Mouse (Mus musculus) CH12.LX (cell line): ENCODE data around the gene Naa10. TPM values are rescaled to one million over a fixed set of nuclear protein-coding genes. Genes with fewer than 3 reads are reported as not detected.
A peak's percentile ranks its signal among the peaks of the same experiment; 100 is the strongest.

ENCODE experiments used
- DNase-seq: peaks from one replicate; pipeline ENCODE4 v3.0.0-alpha.2; 2013; ENCODE audit errors: extremely low read depth
- H3K27ac ChIP-seq: 2 replicates; pipeline ENCODE4 v1.5.1; 2012; ENCODE audit warnings: low read depth, mild to moderate bottlenecking, control low read depth, moderate library complexity; ENCODE audit not compliant: insufficient read depth
- H3K27me3 ChIP-seq: replicated peaks from 2 replicates; pipeline ENCODE3; 2012; ENCODE audit warnings: inconsistent platforms
- H3K36me3 ChIP-seq, 2 experiments: replicated peaks in 1 of 2; 2 replicates each; pipeline versions ENCODE3 to v1.6.1; 2012; ENCODE audit warnings: inconsistent platforms in 1 of 2, low read length in 1 of 2, mild to moderate bottlenecking in 1 of 2, mixed read lengths in 1 of 2, moderate library complexity in 1 of 2; ENCODE audit not compliant: control insufficient read depth in 1 of 2, insufficient read depth in 1 of 2
- H3K4me1 ChIP-seq, 2 experiments: 2 replicates each; pipeline ENCODE4 v1.6.1; 2012; ENCODE audit warnings: inconsistent platforms in 1 of 2, moderate library complexity in 1 of 2; ENCODE audit not compliant: insufficient read depth in 2 of 2, control insufficient read depth in 1 of 2
- H3K4me2 ChIP-seq: 2 replicates; pipeline ENCODE4 v1.6.1; 2012; ENCODE audit warnings: low read depth, mild to moderate bottlenecking, control low read depth; ENCODE audit not compliant: poor library complexity, insufficient read depth, severe bottlenecking
- H3K4me3 ChIP-seq, 3 experiments: fragments of 150-350 bp in 1 of 3; sonication (generic) in 1 of 3; replicated peaks in 1 of 3; 2 replicates each; pipeline versions ENCODE3 to v1.5.1; 2011 to 2012; ENCODE audit warnings: low read depth in 2 of 3, low read length in 2 of 3, mild to moderate bottlenecking in 2 of 3, moderate library complexity in 2 of 3, control low read depth in 1 of 3, improper control_type of control experiment in 1 of 3, inconsistent platforms in 1 of 3, mixed read lengths in 1 of 3; ENCODE audit not compliant: poor library complexity in 1 of 3
- H3K79me2 ChIP-seq: replicated peaks from 2 replicates; pipeline ENCODE4 v1.6.1; 2012; ENCODE audit warnings: mild to moderate bottlenecking, moderate library complexity; ENCODE audit not compliant: control insufficient read depth, poor library complexity, insufficient read depth, severe bottlenecking; ENCODE audit errors: extremely low read depth
- H3K9ac ChIP-seq: 2 replicates; pipeline ENCODE4 v1.6.1; 2012; ENCODE audit warnings: low read depth, mild to moderate bottlenecking, control low read depth, moderate library complexity; ENCODE audit not compliant: insufficient read depth
- H3K9me3 ChIP-seq: replicated peaks from 2 replicates; pipeline ENCODE3; 2012; ENCODE audit warnings: low read length, inconsistent platforms, mixed read lengths
- CHD2 ChIP-seq: IDR thresholded peaks from 2 replicates; pipeline ENCODE4 v1.6.1; 2011; ENCODE audit warnings: low read length, improper control_type of control experiment
- E2F4 ChIP-seq: IDR thresholded peaks from 2 replicates; pipeline ENCODE4 v1.6.1; 2011; ENCODE audit warnings: low read depth, low read length, improper control_type of control experiment; ENCODE audit not compliant: insufficient replicate concordance
- ELF1 ChIP-seq: IDR thresholded peaks from 2 replicates; pipeline ENCODE4 v1.6.1; 2014; ENCODE audit warnings: low read depth, mild to moderate bottlenecking, inconsistent platforms, low read length, improper control_type of control experiment
- EP300 ChIP-seq: IDR thresholded peaks from 2 replicates; pipeline ENCODE4 v1.6.1; 2011; ENCODE audit warnings: low read length, improper control_type of control experiment
- GABPA ChIP-seq: IDR thresholded peaks from 2 replicates; pipeline ENCODE4 v1.6.1; 2012; ENCODE audit warnings: low read depth, low read length, improper control_type of control experiment, inconsistent platforms; ENCODE audit not compliant: insufficient replicate concordance
- HCFC1 ChIP-seq: IDR thresholded peaks from 2 replicates; pipeline ENCODE4 v1.6.1; 2012; ENCODE audit warnings: low read depth, mild to moderate bottlenecking, inconsistent platforms, low read length, improper control_type of control experiment
- JUN ChIP-seq: IDR thresholded peaks from 2 replicates; pipeline ENCODE4 v1.6.1; 2011; ENCODE audit warnings: low read depth, mild to moderate bottlenecking, low read length, improper control_type of control experiment, moderate library complexity; ENCODE audit not compliant: insufficient read depth
- KAT2A ChIP-seq: IDR thresholded peaks from 2 replicates; pipeline ENCODE4 v1.6.1; 2012; ENCODE audit warnings: low read length, improper control_type of control experiment, inconsistent platforms; ENCODE audit not compliant: insufficient replicate concordance
- MAFK ChIP-seq: IDR thresholded peaks from 2 replicates; pipeline ENCODE4 v1.6.1; 2011; ENCODE audit warnings: low read length, improper control_type of control experiment; ENCODE audit not compliant: insufficient replicate concordance
- MAX ChIP-seq: IDR thresholded peaks from 2 replicates; pipeline ENCODE4 v1.6.1; 2011; ENCODE audit warnings: low read length, improper control_type of control experiment
- MEF2A ChIP-seq: IDR thresholded peaks from 2 replicates; pipeline ENCODE4 v1.6.1; 2014; ENCODE audit warnings: low read depth, mild to moderate bottlenecking, inconsistent platforms, low read length, improper control_type of control experiment, borderline replicate concordance
- MXI1 ChIP-seq: IDR thresholded peaks from 2 replicates; pipeline ENCODE4 v1.6.1; 2011; ENCODE audit warnings: mild to moderate bottlenecking, low read depth, low read length, improper control_type of control experiment
- MYC ChIP-seq: IDR thresholded peaks from 2 replicates; pipeline ENCODE4 v1.6.1; 2011; ENCODE audit warnings: low read depth, mild to moderate bottlenecking, improper control_type of control experiment, low read length
- NELFE ChIP-seq: IDR thresholded peaks from 2 replicates; pipeline ENCODE4 v1.6.1; 2011; ENCODE audit warnings: low read depth, low read length, improper control_type of control experiment
- NRF1 ChIP-seq: IDR thresholded peaks from 2 replicates; pipeline ENCODE4 v1.6.1; 2014; ENCODE audit warnings: low read depth, mild to moderate bottlenecking, inconsistent platforms, low read length, improper control_type of control experiment, moderate library complexity
- PAX5 ChIP-seq: IDR thresholded peaks from 2 replicates; pipeline ENCODE4 v1.6.1; 2012; ENCODE audit warnings: low read length, inconsistent platforms, mixed read lengths
- POLR2A ChIP-seq: IDR thresholded peaks from 2 replicates; pipeline ENCODE4 v1.6.1; 2011; ENCODE audit warnings: low read depth, mild to moderate bottlenecking, improper control_type of control experiment, low read length
- POLR2AphosphoS2 ChIP-seq: IDR thresholded peaks from 2 replicates; pipeline ENCODE4 v1.6.1; 2011; ENCODE audit warnings: low read depth, low read length, improper control_type of control experiment
- RCOR1 ChIP-seq: conservative IDR thresholded peaks from 2 replicates; pipeline ENCODE4 v1.6.1; 2012; ENCODE audit warnings: low read depth, mild to moderate bottlenecking, inconsistent platforms, low read length, improper control_type of control experiment
- SIN3A ChIP-seq: IDR thresholded peaks from 2 replicates; pipeline ENCODE4 v1.6.1; 2012; ENCODE audit warnings: low read length, improper control_type of control experiment, inconsistent platforms
- TBP ChIP-seq: conservative IDR thresholded peaks from 2 replicates; pipeline ENCODE4 v1.6.1; 2011; ENCODE audit warnings: low read depth, low read length, improper control_type of control experiment
- TCF12 ChIP-seq: IDR thresholded peaks from 2 replicates; pipeline ENCODE4 v1.6.1; 2014; ENCODE audit warnings: low read depth, mild to moderate bottlenecking, inconsistent platforms, low read length, improper control_type of control experiment
- UBTF ChIP-seq: IDR thresholded peaks from 2 replicates; pipeline ENCODE4 v1.6.1; 2012; ENCODE audit warnings: low read depth, mild to moderate bottlenecking, inconsistent platforms, low read length, improper control_type of control experiment, moderate library complexity
- USF1 ChIP-seq: IDR thresholded peaks from 2 replicates; pipeline ENCODE4 v1.6.1; 2014; ENCODE audit warnings: low read depth, mild to moderate bottlenecking, inconsistent platforms, low read length, improper control_type of control experiment
- ZKSCAN1 ChIP-seq: IDR thresholded peaks from 2 replicates; pipeline ENCODE4 v1.6.1; 2012; ENCODE audit warnings: low read depth, inconsistent platforms, low read length, improper control_type of control experiment, borderline replicate concordance
- ZMIZ1 ChIP-seq: IDR thresholded peaks from 2 replicates; pipeline ENCODE4 v1.6.1; 2012; ENCODE audit warnings: low read depth, mild to moderate bottlenecking, inconsistent platforms, low read length, improper control_type of control experiment
- ZNF384 ChIP-seq: IDR thresholded peaks from 2 replicates; pipeline ENCODE4 v1.6.1; 2012; ENCODE audit warnings: low read depth, low read length, improper control_type of control experiment, inconsistent platforms
- dilution Hi-C: fragments of 300-500 bp; cut with MboI; formaldehyde crosslinking; loops from 2 replicates; pipeline ENCODE4 v1.14.3; 2020; ENCODE audit warnings: low sequenced_read_pairs; ENCODE audit not compliant: extremely low pct_unique_long_range_greater_than_20kb, extremely low pct_ligation_motif_present
- in situ Hi-C: fragments of 300-500 bp; cut with MboI; formaldehyde crosslinking; loops from 3 replicates; pipeline ENCODE4 v1.14.3; 2019; ENCODE audit warnings: low sequenced_read_pairs, low pct_ligation_motif_present, low pct_unique_long_range_greater_than_20kb, mixed read lengths
- polyA plus RNA-seq: library from polyadenylated mRNA; unstranded; fragments of >175 nt; gene quantifications from 2 replicates; pipeline ENCODE4 v1.2.1, GENCODE M21; 2012; ENCODE audit warnings: low read depth; ENCODE audit not compliant: insufficient read length
- total RNA-seq, 2 experiments: library from RNA; depleted of rRNA; stranded (reverse); fragments of 300-350 nt in 1 of 2; fragments of >200 nt in 1 of 2; gene quantifications; 2 replicates each; pipeline ENCODE4 v1.2.3; 2012 to 2014

Gene Naa10
- total RNA-seq (2012; rRNA removed) (148 and 184 TPM in 2 replicates), total RNA-seq (2014; rRNA removed) (152 and 166 TPM in 2 replicates), polyA plus RNA-seq (144 and 152 TPM in 2 replicates)

DNA sequence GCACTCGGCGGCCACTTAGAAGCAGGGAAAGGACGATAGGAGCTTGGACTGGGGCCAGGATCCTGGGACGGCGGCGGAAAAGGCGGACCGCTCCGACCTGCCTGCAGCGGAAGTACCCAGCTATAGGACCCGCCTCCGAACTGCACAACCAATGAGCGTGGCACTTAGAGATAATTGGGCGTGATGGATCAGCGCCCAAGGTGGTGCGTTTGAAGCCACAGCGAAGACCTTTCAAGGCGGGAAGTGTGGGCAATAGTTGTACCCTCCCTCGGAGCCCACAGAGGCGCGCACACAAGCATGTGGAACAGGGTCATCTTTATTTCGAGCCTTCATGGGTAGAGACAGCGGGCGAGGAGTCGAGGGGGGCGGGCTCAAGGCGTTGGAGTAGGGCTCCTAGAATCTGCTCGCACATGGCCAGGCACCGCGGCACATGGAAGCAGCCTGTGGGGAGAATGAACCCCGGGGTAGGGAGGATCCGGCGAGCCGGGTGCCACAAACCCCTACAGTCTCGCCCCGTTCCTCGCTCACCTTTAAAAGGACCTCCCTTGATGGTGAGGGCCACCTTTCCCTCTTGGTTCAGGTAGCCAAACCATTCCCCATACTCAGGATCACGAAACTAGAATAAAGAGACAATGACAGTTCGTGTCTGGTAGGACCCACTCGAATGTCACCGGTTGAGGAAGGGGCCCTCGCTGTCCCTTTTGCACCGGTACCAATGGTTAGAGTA lies at the start of gene Naa10, which contains the start of gene Arhgap4:
TSS of gene Naa10 (minus strand) at position 122 of the 727 bp plus-strand sequence.
TSS of gene Arhgap4 (minus strand) at position 48 of the 727 bp plus-strand sequence.
- peak; percentile 82 for DNase-seq
- in situ Hi-C loops = no loop called here
- Histone ChIP-seq H3K4me3 (peak within 1 kb of the TSS; percentile 66 to 92 (median 66)), H3K36me3 (peaks cover 33 to 51% of the 10 kb centered on the region in 2 experiments), H3K27me3 (no peaks in the 10 kb centered on the region), H3K4me1 (peaks cover 2 to 18% of the 10 kb centered on the region in 2 experiments; a peak in 2 of 4 replicates), H3K9ac (peak within 1 kb of the TSS; percentile 57), H3K79me2 (peaks cover 16% of the 10 kb centered on the region), H3K9me3 (no peaks in the 10 kb centered on the region), H3K27ac (peak within 1 kb of the TSS; percentile 63), H3K4me2 (peak within 1 kb of the TSS; percentile 95)
- TF ChIP-seq ZKSCAN1 = no peak
- no peak for TF ChIP-seq GABPA
- TF ChIP-seq ZNF384 = no peak
- peak; percentile 82 for TF ChIP-seq ZMIZ1
- TF ChIP-seq CHD2 = no peak; the same call in 1 of the 2 replicates
- TF ChIP-seq HCFC1 = peak; percentile 68
- TF ChIP-seq NRF1 = no peak
- peak; percentile 82 for TF ChIP-seq MAX
- no peak for TF ChIP-seq PAX5
- no peak for TF ChIP-seq RCOR1
- TF ChIP-seq USF1 = no peak
- no peak; the same call in 1 of the 2 replicates for TF ChIP-seq MEF2A
- 0 out of 2 replicates have a peak, but pooled peaks have one; percentile 45 for TF ChIP-seq TCF12
- TF ChIP-seq MAFK = no peak
- 0 out of 2 replicates have a peak, but pooled peaks have one; percentile 43 for TF ChIP-seq ELF1
- TF ChIP-seq KAT2A = 0 out of 2 replicates have a peak, but pooled peaks have one; percentile 60
- no peak for TF ChIP-seq EP300
- peak; percentile 45; the same call in 1 of the 2 replicates for TF ChIP-seq TBP
- peak; percentile 62; the same call in 1 of the 2 replicates for TF ChIP-seq SIN3A
- no peak for TF ChIP-seq UBTF
- TF ChIP-seq JUN = no peak
- TF ChIP-seq E2F4 = peak; percentile 75; the same call in 1 of the 2 replicates
- peak; percentile 87 for TF ChIP-seq MXI1
- TF ChIP-seq POLR2AphosphoS2 = peak; percentile 87
- TF ChIP-seq POLR2A = peak; percentile 79
- TF ChIP-seq NELFE = peak; percentile 71
- peak; percentile 88 for TF ChIP-seq MYC
- dilution Hi-C loops = no loop called here
